Mouse (Mus musculus): ENCODE measurements around the gene Zfp1. TPM values are rescaled to one million over a fixed set of nuclear protein-coding genes. Genes with fewer than 3 reads are reported as not detected.
A peak's percentile ranks its signal among the peaks of the same experiment; 100 is the strongest.

The Zfp1 gene
- polyA plus RNA-seq, 1 experiment from 2014 or later: 7.8 TPM

DNA sequence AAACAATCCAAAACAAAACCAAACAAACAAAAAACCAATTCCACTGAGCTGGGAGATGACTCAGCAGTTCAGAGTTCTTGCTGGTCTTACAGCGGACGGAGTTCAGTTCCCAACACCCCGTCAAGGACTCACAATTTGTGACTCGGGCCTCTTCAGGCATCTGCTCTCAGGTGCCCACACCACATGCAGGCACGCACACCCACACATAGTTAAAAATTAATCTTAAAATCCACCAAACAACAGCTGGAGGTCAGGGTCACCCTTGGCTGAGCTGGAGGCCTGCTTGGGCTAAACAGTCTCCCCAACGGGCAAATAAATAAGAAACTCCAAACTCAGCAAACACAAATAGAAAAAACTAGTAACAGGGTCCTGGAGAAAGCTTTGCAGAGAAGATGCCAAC, 65.1 kb downstream of the Zfp1 start:
- Histone ChIP-seq H3K4me1 (replicated peaks; ENCODE audit: control insufficient read depth, insufficient read depth, low read length) (peaks cover 9% of the 10 kb centered on the region; the same call in 1 of the 2 replicates), H3K27ac (ENCODE audit: low read depth, low read length) (peak overlapping the region; percentile 66), H3K9ac (ENCODE audit: low read depth, low read length) (no peak overlapping the region), H3K4me3 (ENCODE audit: low read depth, low read length) (no peak overlapping the region), H3K36me3 (ENCODE audit: control insufficient read depth, insufficient read depth) (peaks cover 38% of the 10 kb centered on the region), H3K27me3 (replicated peaks; ENCODE audit: control insufficient read depth, insufficient read depth, low read length) (no peaks in the 10 kb centered on the region), H3K4me2 (replicated peaks; ENCODE audit: low read depth) (no peak overlapping the region), H3K9me3 (ENCODE audit: control insufficient read depth) (no peaks in the 10 kb centered on the region)
- WGBS: 39% methylated on average over 6 of the region's 6 CpGs
- no peak for TF ChIP-seq CTCF (IDR thresholded peaks at IDR 0.05; ENCODE audit: low read depth)
- no peak for ATAC-seq

DNA sequence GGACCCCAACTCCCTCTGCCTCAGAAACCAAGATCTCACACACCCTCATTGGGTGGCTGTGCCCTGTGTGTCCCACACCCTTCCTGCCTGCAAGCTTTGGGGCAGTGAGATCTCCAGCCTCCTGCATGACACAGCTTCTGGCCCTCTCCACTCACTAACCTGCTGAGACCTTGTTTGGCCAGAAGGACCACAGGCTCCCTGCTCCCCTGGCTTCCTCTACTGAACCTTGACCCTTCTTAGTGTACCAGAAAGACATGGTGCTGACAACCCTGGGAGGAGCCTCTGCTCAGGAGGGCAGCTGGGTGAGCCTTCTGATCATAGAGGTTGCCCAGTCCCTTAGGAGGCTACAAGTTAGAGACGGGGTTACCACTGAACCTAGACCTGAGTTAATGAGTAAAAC, 66.0 kb downstream of the Zfp1 start:
- Histone ChIP-seq H3K4me3 (ENCODE audit: low read depth, low read length) (no peak overlapping the region), H3K4me1 (replicated peaks; ENCODE audit: control insufficient read depth, insufficient read depth, low read length) (peaks cover 5% of the 10 kb centered on the region; the same call in 1 of the 2 replicates), H3K9me3 (ENCODE audit: control insufficient read depth) (no peaks in the 10 kb centered on the region), H3K27me3 (replicated peaks; ENCODE audit: control insufficient read depth, insufficient read depth, low read length) (no peaks in the 10 kb centered on the region), H3K27ac (ENCODE audit: low read depth, low read length) (peak overlapping the region; percentile 66), H3K9ac (ENCODE audit: low read depth, low read length) (no peak overlapping the region; the same call in 1 of the 2 replicates), H3K36me3 (ENCODE audit: control insufficient read depth, insufficient read depth) (peaks cover 48% of the 10 kb centered on the region), H3K4me2 (replicated peaks; ENCODE audit: low read depth) (no peak overlapping the region)
- ATAC-seq: no peak
- TF ChIP-seq CTCF (IDR thresholded peaks at IDR 0.05; ENCODE audit: low read depth): no peak
- 46% methylated on average over 1 of the region's 1 CpGs for WGBS

DNA sequence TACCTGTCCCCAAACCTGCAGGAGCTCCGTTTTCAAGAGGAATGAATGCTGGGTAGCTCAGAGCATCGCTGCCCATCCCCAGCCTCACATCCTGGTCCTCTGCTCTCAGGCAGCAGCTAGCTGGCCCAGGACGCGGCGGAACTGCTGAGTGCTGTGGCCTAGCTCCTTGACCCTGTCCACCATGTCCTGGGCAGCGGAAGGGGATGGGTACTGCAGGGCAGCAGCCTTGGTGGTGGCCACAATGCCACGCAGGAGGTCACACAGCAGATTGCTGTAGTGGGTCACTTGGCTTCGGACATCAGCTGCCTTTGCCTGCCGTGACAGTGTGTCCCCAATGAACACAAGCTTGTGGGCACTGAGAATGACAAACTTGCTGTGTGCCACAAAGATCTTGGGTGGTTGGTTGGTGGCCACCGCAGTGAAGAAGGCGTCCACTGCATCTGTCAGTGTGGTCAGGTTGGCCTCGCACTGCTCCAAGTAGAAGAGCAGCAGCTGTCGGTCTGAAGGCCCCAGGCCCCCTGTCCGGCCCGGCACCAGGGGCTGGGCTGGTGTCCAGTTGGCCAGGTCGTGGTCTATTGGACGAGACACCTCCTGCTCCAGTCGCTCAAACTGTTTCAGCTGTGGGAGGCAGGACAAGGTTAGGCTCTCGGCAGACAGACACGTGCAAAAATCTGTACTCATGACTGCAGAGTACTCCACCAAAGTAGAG, 67.7 kb downstream of the Zfp1 start:
- Histone ChIP-seq H3K9me3 (ENCODE audit: control insufficient read depth) (no peaks in the 10 kb centered on the region), H3K27me3 (replicated peaks; ENCODE audit: control insufficient read depth, insufficient read depth, low read length) (no peaks in the 10 kb centered on the region), H3K4me3 (ENCODE audit: low read depth, low read length) (no peak overlapping the region), H3K4me2 (replicated peaks; ENCODE audit: low read depth) (no peak overlapping the region), H3K36me3 (ENCODE audit: control insufficient read depth, insufficient read depth) (peaks cover 62% of the 10 kb centered on the region), H3K27ac (ENCODE audit: low read depth, low read length) (peak overlapping the region; percentile 41; the same call in 1 of the 2 replicates), H3K4me1 (replicated peaks; ENCODE audit: control insufficient read depth, insufficient read depth, low read length) (0 out of 2 replicates have a peak, but pooled peaks cover 5% of the 10 kb centered on the region), H3K9ac (ENCODE audit: low read depth, low read length) (no peak overlapping the region)
- WGBS: 90% methylated on average over 20 of the region's 20 CpGs
- no peak for TF ChIP-seq CTCF (IDR thresholded peaks at IDR 0.05; ENCODE audit: low read depth)
- no peak for ATAC-seq

DNA sequence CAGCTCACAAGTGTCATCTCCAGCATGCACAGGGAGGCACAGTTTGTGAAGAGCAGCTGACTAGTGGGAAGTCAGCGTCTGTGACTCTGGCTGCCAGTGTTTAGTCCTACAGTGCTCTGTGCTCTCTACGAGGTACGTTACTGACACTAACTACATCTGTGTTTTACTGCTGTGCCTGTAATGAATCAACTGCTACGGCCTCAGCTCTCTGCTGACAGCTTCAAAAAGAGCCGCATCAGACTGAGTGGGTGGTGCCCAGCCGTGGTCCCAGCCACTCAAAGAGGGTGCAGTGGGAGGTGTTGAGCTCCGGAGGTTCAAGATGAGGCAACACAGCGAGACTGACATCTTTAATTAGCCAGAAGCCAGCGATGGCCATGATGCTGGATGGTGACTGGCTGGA, 68.9 kb downstream of the Zfp1 start:
- H3K9ac ChIP-seq (ENCODE audit: low read depth, low read length): no peak overlapping the region
- no peak overlapping the region for H3K4me2 ChIP-seq (replicated peaks; ENCODE audit: low read depth)
- no peaks in the 10 kb centered on the region for H3K27me3 ChIP-seq (replicated peaks; ENCODE audit: control insufficient read depth, insufficient read depth, low read length)
- WGBS: 72% methylated on average over 9 of the region's 9 CpGs
- no peaks in the 10 kb centered on the region for H3K9me3 ChIP-seq (ENCODE audit: control insufficient read depth)
- H3K36me3 ChIP-seq (ENCODE audit: control insufficient read depth, insufficient read depth): peaks cover 68% of the 10 kb centered on the region
- no peak for TF ChIP-seq CTCF (IDR thresholded peaks at IDR 0.05; ENCODE audit: low read depth)
- no peak for ATAC-seq
- no peak overlapping the region for H3K27ac ChIP-seq (ENCODE audit: low read depth, low read length)
- H3K4me3 ChIP-seq (ENCODE audit: low read depth, low read length): no peak overlapping the region
- 0 out of 2 replicates have a peak, but pooled peaks cover 7% of the 10 kb centered on the region for H3K4me1 ChIP-seq (replicated peaks; ENCODE audit: control insufficient read depth, insufficient read depth, low read length)

DNA sequence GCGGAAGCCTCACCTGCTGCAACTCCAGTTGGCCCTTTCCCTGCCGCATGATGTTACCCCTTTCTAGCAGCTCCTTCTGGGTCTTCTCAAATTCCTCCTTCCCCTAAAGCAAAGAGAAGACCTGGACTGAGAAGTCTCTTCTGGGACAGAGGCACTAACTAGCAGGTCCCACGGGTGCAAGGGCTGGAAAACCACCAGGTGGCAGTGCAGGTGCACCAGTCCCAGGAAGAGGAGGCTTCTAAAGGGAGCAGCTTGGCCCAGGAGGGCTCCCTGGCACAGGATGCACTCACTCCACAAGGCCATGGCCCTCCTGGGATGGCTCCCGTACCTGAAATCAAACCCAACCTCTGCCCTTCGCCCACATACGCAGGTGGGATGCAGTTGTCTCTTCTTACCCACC, 69.4 kb downstream of the Zfp1 start:
- H3K4me1 ChIP-seq (replicated peaks; ENCODE audit: control insufficient read depth, insufficient read depth, low read length): 0 out of 2 replicates have a peak, but pooled peaks cover 10% of the 10 kb centered on the region
- peak; percentile 26; the same call in 1 of the 2 replicates for ATAC-seq
- H3K27me3 ChIP-seq (replicated peaks; ENCODE audit: control insufficient read depth, insufficient read depth, low read length): no peaks in the 10 kb centered on the region
- no peak overlapping the region for H3K4me3 ChIP-seq (ENCODE audit: low read depth, low read length)
- peaks cover 69% of the 10 kb centered on the region for H3K36me3 ChIP-seq (ENCODE audit: control insufficient read depth, insufficient read depth)
- TF ChIP-seq CTCF (IDR thresholded peaks at IDR 0.05; ENCODE audit: low read depth): peak; percentile 94
- H3K4me2 ChIP-seq (replicated peaks; ENCODE audit: low read depth): no peak overlapping the region
- no peak overlapping the region for H3K9ac ChIP-seq (ENCODE audit: low read depth, low read length)
- 76% methylated on average over 6 of the region's 6 CpGs for WGBS
- no peak overlapping the region for H3K27ac ChIP-seq (ENCODE audit: low read depth, low read length)
- no peaks in the 10 kb centered on the region for H3K9me3 ChIP-seq (ENCODE audit: control insufficient read depth)

DNA sequence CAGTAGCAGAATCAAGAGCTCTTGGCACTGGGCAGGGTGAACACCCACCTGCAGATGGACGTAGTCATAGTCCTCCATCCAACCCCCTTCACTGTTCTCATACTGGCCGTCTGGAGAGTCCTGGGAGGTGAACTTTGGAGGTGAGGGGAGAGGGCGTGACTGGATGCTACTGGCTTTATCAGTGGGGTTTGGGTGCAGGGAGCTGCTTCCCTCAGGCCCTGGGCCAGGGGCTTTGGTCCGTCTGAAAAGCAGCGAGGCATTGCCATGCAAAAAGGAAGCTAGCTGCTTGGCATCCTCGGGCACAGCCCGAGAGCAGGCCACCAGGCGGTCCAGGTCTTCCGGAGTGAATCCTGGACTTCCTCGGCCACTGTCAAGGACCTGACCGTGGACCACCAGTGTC, 70.1 kb downstream of the Zfp1 start:
- no peak overlapping the region for H3K9ac ChIP-seq (ENCODE audit: low read depth, low read length)
- no peaks in the 10 kb centered on the region for H3K27me3 ChIP-seq (replicated peaks; ENCODE audit: control insufficient read depth, insufficient read depth, low read length)
- no peak overlapping the region for H3K4me2 ChIP-seq (replicated peaks; ENCODE audit: low read depth)
- WGBS: 91% methylated on average over 11 of the region's 11 CpGs
- no peak overlapping the region for H3K27ac ChIP-seq (ENCODE audit: low read depth, low read length)
- no peak for ATAC-seq
- no peak overlapping the region for H3K4me3 ChIP-seq (ENCODE audit: low read depth, low read length)
- no peaks in the 10 kb centered on the region for H3K9me3 ChIP-seq (ENCODE audit: control insufficient read depth)
- no peak for TF ChIP-seq CTCF (IDR thresholded peaks at IDR 0.05; ENCODE audit: low read depth)
- H3K4me1 ChIP-seq (replicated peaks; ENCODE audit: control insufficient read depth, insufficient read depth, low read length): peaks cover 9% of the 10 kb centered on the region; the same call in 1 of the 2 replicates
- peaks cover 69% of the 10 kb centered on the region for H3K36me3 ChIP-seq (ENCODE audit: control insufficient read depth, insufficient read depth)
